Mouse (Mus musculus) forebrain, embryonic 11.5 days (tissue): ENCODE measurements around the gene Sulf2. TPM values are rescaled to one million over a fixed set of nuclear protein-coding genes. Genes with fewer than 3 reads are reported as not detected.
"Not testable (repeated sequence)": the region's sequence is repeated elsewhere in the genome, so short reads cannot be mapped to it uniquely, and the experiment has no call there.

Source experiments
- ATAC-seq: fragments of 200-750 bp; cut with Nextera tagmentation; replicated peaks from 2 replicates; pipeline ENCODE4 v1.8.0; 2017; ENCODE audit warnings: moderate TSS enrichment; ENCODE audit not compliant: low FRiP score
- DNase-seq: peaks from one replicate; pipeline ENCODE4 v3.0.0-alpha.2; 2017; ENCODE audit warnings: low spot score
- H3K27ac ChIP-seq: fragments of 300-500 bp; sonication (generic); 2 replicates; pipeline ENCODE4 v1.5.1; 2014; ENCODE audit warnings: low read depth, low read length
- H3K27me3 ChIP-seq: fragments of 300-500 bp; sonication (generic); 2 replicates; pipeline ENCODE4 v1.6.1; 2014; ENCODE audit warnings: mild to moderate bottlenecking, low read length, mixed read lengths; ENCODE audit not compliant: control insufficient read depth, insufficient read depth
- H3K36me3 ChIP-seq: fragments of 300-500 bp; sonication (generic); 2 replicates; pipeline ENCODE4 v1.6.1; 2014; ENCODE audit warnings: mild to moderate bottlenecking, low read length, moderate library complexity, mixed read lengths; ENCODE audit not compliant: control insufficient read depth, insufficient read depth
- H3K4me1 ChIP-seq: fragments of 300-500 bp; sonication (generic); replicated peaks from 2 replicates; pipeline ENCODE4 v1.6.1; 2014; ENCODE audit warnings: low read length, mixed read lengths; ENCODE audit not compliant: control insufficient read depth, insufficient read depth
- H3K4me2 ChIP-seq: fragments of 300-500 bp; sonication (generic); 2 replicates; pipeline ENCODE4 v1.6.1; 2014; ENCODE audit warnings: low read depth, mild to moderate bottlenecking, low read length, moderate library complexity, mixed read lengths; ENCODE audit not compliant: severe bottlenecking
- H3K4me3 ChIP-seq: fragments of 300-500 bp; sonication (generic); 2 replicates; pipeline ENCODE4 v1.5.1; 2014; ENCODE audit warnings: low read depth, low read length
- H3K9ac ChIP-seq: fragments of 300-500 bp; sonication (generic); 2 replicates; pipeline ENCODE4 v1.6.1; 2014; ENCODE audit warnings: low read length
- H3K9me3 ChIP-seq: fragments of 300-500 bp; sonication (generic); 2 replicates; pipeline ENCODE4 v1.6.1; 2016; ENCODE audit warnings: low read length, mixed read lengths; ENCODE audit not compliant: control insufficient read depth
- WGBS: fragments of 180-500 bp; shearing (Covaris S2); extraction: QIAGEN DNeasy Blood & Tissue Kit; methylation state at CpG from one replicate; pipeline ENCODE4 v1.1.7; 2014; 5-methylcytosine and 5-hydroxymethylcytosine counted together
- polyA plus RNA-seq: library from polyadenylated mRNA; unstranded; fragments of >200 nt; fragmentation: Nextera tagmentation; extraction: Ambion mirVana; gene quantifications from 2 replicates; pipeline ENCODE4 v1.2.1, GENCODE M21; 2014

Gene Sulf2
- polyA plus RNA-seq, 1 experiment from 2014 or later = 97.9 TPM

DNA sequence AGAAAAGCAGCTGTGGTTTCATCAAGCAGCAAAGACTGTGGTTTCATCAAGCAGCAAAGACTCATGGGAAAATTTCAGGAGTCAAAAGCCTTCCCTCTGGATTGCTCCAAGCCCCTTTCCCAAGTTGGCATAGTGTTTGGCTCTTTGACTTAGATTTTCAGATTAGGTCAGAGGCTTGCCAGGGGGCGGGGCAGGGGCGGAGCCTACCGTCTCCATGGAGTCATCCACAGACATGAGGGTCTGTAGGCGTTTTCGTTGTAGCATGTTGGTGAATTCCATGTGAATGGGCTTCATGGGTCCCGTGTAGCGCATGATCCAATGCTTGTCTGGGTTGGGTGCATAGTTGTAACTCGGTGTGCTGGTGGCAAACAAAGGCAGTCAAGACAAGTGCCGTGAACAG, 66.5 kb downstream of the Sulf2 start:
- H3K9ac ChIP-seq = no peak overlapping the region
- no peaks in the 10 kb centered on the region for H3K9me3 ChIP-seq
- 0 out of 2 replicates have a peak, but pooled peaks cover 3% of the 10 kb centered on the region for H3K4me1 ChIP-seq
- WGBS = 90% methylated on average over 9 of the region's 9 CpGs
- no peaks in the 10 kb centered on the region for H3K27me3 ChIP-seq
- no peak for ATAC-seq
- H3K27ac ChIP-seq = no peak overlapping the region
- no peaks in the 10 kb centered on the region; the same call in 1 of the 2 replicates for H3K36me3 ChIP-seq
- no peak overlapping the region for H3K4me3 ChIP-seq
- DNase-seq = no peak
- H3K4me2 ChIP-seq = no peak overlapping the region

DNA sequence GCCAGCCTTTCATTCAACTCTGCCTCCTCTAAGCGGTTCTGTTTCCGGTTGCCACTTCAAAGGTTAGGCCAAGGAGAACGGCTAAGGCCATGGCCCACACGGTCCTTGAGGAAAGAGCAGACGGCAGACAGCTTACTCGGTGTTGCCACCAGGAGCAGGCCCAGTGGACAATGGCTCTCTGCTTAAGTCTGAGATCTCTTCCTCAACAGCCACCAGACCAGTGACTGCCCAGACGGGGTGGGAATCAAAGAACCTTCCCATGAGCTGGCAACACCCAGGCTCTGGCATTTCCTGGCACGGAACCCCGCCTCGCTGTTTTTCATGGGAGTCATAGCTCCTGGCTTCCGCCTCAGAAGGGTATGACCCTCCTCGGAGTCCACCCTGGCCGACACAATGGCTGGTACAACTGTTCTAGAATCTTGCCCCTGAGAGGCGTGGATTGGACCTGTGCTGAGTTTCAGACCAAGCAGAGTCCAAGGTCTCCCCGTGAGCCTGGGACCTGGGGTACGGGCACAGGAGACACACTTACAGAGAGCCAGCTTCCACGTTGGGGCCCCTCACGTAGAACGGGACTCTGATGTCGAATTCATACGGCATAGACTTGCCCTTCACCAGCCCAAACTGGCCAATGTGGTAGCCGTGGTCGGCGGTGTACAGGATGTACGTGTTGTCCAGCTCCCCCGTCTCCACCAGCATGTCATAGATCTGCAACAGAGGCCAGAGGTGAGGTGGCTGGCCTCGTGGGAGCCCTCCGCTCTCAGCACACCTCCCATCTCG, 68.8 kb downstream of the Sulf2 start:
- H3K36me3 ChIP-seq = no peaks in the 10 kb centered on the region; the same call in 1 of the 2 replicates
- ATAC-seq = no peak

GRCm38 (mm10) chr2:166085780-166086179, 69.7 kb downstream of the Sulf2 start:
- ATAC-seq (no peak), DNase-seq (no peak)
- no peak overlapping the region for H3K4me3 ChIP-seq
- H3K27me3 ChIP-seq = no peaks in the 10 kb centered on the region
- H3K4me2 ChIP-seq = no peak overlapping the region
- 0 out of 2 replicates have a peak, but pooled peaks cover 3% of the 10 kb centered on the region for H3K4me1 ChIP-seq
- H3K9ac ChIP-seq = no peak overlapping the region
- no peak overlapping the region for H3K27ac ChIP-seq
- H3K36me3 ChIP-seq = no peaks in the 10 kb centered on the region; the same call in 1 of the 2 replicates
- no peaks in the 10 kb centered on the region for H3K9me3 ChIP-seq
- WGBS = 89% methylated on average over 10 of the region's 10 CpGs

More for the DNA sequence above, 68.8 kb downstream of the Sulf2 start:
- DNase-seq = no peak
- Histone ChIP-seq H3K27me3 (no peaks in the 10 kb centered on the region), H3K9me3 (no peaks in the 10 kb centered on the region), H3K27ac (no peak overlapping the region), H3K9ac (no peak overlapping the region), H3K4me1 (0 out of 2 replicates have a peak, but pooled peaks cover 3% of the 10 kb centered on the region), H3K4me3 (no peak overlapping the region), H3K4me2 (no peak overlapping the region)
- 93% methylated on average over 29 of the region's 29 CpGs for WGBS

GRCm38 (mm10) chr2:166084964-166085363, 70.5 kb downstream of the Sulf2 start:
- H3K9ac ChIP-seq, H3K9me3 ChIP-seq, H3K4me3 ChIP-seq, H3K36me3 ChIP-seq, H3K4me1 ChIP-seq, H3K4me2 ChIP-seq, H3K27ac ChIP-seq, H3K27me3 ChIP-seq, ATAC-seq: not testable (repeated sequence)
- peak; percentile 82 for DNase-seq
- WGBS = 39% methylated on average over 6 of the region's 6 CpGs

DNA sequence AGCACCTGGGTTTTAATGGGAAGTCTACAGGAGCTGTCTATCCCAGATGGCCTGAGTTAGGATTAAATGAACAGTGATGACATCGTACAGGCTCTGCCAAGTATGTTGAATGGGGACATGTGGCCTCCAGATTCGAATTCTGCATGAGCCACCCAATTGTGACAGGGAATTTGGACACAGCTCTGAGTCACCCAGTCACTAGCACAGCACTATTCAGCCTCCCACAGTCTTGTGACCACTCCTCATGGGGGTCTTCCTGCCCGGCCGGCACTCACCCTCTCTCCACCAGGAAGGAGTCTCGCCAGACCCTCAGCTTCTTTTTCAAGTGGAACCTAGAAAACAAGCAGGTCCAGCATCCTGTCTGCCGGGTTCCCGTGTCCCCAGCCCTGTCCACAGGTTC, 71.4 kb downstream of the Sulf2 start:
- no peak overlapping the region for H3K9ac ChIP-seq
- H3K9me3 ChIP-seq = no peaks in the 10 kb centered on the region
- H3K36me3 ChIP-seq = no peaks in the 10 kb centered on the region; the same call in 1 of the 2 replicates
- no peak overlapping the region for H3K27ac ChIP-seq
- H3K4me1 ChIP-seq = no peaks in the 10 kb centered on the region
- no peak for DNase-seq
- no peaks in the 10 kb centered on the region for H3K27me3 ChIP-seq
- ATAC-seq = no peak
- H3K4me2 ChIP-seq = no peak overlapping the region
- no peak overlapping the region for H3K4me3 ChIP-seq
- WGBS = 89% methylated on average over 7 of the region's 7 CpGs

- H3K36me3 ChIP-seq = no peaks in the 10 kb centered on the region; the same call in 1 of the 2 replicates
- no peak overlapping the region for H3K9ac ChIP-seq
- H3K4me2 ChIP-seq = no peak overlapping the region
- no peaks in the 10 kb centered on the region for H3K9me3 ChIP-seq
- no peak overlapping the region for H3K27ac ChIP-seq
- DNase-seq (no peak), ATAC-seq (no peak)
- H3K4me1 ChIP-seq = no peaks in the 10 kb centered on the region
- no peaks in the 10 kb centered on the region for H3K27me3 ChIP-seq
- 88% methylated on average over 9 of the region's 9 CpGs for WGBS
- no peak overlapping the region for H3K4me3 ChIP-seq
These were observed 71.9 kb downstream of the Sulf2 start for GRCm38 (mm10) chr2:166083542-166084031.

DNA sequence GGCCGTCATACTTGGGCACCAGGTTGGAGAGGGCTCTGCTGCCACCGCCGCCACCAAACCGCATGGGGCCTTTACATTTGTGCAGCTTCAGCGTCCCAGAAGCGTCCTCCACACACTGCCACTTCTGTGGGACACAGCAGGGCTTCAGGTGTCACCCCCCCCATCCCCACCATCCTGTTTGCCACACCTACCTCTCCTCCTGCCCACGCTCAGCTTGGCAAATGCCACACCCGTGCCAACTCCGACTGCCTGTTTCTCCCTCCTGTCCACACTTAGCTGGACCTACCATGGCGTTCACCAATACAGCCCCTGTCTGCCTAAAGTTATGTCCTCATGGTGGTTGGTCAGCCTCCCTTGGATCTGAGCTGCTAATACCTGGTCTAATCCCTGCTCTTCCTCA, 72.8 kb downstream of the Sulf2 start:
- 85% methylated on average over 10 of the region's 10 CpGs for WGBS
- no peak overlapping the region for H3K9ac ChIP-seq
- H3K4me2 ChIP-seq = no peak overlapping the region
- no peaks in the 10 kb centered on the region for H3K9me3 ChIP-seq
- ATAC-seq = no peak
- no peak overlapping the region for H3K4me3 ChIP-seq
- no peak for DNase-seq
- H3K27me3 ChIP-seq = no peaks in the 10 kb centered on the region
- H3K4me1 ChIP-seq = no peaks in the 10 kb centered on the region
- no peaks in the 10 kb centered on the region; the same call in 1 of the 2 replicates for H3K36me3 ChIP-seq
- H3K27ac ChIP-seq = no peak overlapping the region

GRCm38 (mm10) chr2:166082193-166082592, 73.3 kb downstream of the Sulf2 start:
- 70% methylated on average over 5 of the region's 5 CpGs for WGBS
- Histone ChIP-seq H3K9ac (no peak overlapping the region), H3K9me3 (no peaks in the 10 kb centered on the region), H3K4me1 (no peaks in the 10 kb centered on the region), H3K27ac (no peak overlapping the region), H3K36me3 (no peaks in the 10 kb centered on the region; the same call in 1 of the 2 replicates), H3K4me3 (no peak overlapping the region), H3K4me2 (no peak overlapping the region), H3K27me3 (no peaks in the 10 kb centered on the region)
- DNase-seq = peak; percentile 89
- no peak for ATAC-seq
